Mouse (Mus musculus) embryonic stem cell, embryonic (primary cell): Measurements from ENCODE around the gene Acr.

ENCODE experiments used
- CTCF ChIA-PET, 4 experiments: fragments of 300-600 bp in 2 of 4; fragments of 350-600 bp in 2 of 4; sonication (Branson Sonifier 250); formaldehyde crosslinking; loops; one replicate each; lab custom pipeline; 2022; ENCODE audit warnings: inconsistent platforms in 2 of 4; lab: Charles Lee
- POLR2A ChIA-PET, 4 experiments: fragments of 300-600 bp in 2 of 4; fragments of 350-600 bp in 2 of 4; sonication (Branson Sonifier 250); formaldehyde crosslinking; loops; one replicate each; lab custom pipeline; 2022; ENCODE audit warnings: antibody characterized with exemption in 4 of 4, inconsistent platforms in 1 of 4; lab: Charles Lee

Gene Acr

GRCm38 (mm10) chr15:89532924-89533842 lies 34.9 kb upstream of the Acr start:
- ChIA-PET CTCF (no interaction called here), POLR2A (interaction anchor here in 1 of 4 experiments (0.8 kb wide), 1 partner anchor 28 kb away, joined by 3 read pairs; no protein-coding TSS in a partner anchor)

DNA sequence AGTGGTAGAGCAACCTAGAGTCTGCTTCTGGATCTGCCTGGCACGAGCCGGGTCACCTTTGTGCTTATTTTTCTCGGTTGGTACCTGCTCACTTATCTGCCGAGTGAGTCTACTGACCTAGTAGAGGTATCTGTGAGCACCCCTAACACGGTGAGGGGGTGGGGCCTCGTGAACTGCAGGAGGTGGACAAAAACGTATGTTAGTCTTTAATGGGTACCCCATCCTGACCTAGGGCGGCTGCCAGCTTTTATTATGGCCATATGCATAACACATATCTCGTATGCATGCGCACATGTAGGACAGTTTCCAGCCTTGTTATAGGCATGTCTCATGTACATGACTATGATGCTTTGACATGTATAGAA lies 34.3 kb upstream of the Acr start:
- ChIA-PET POLR2A (no interaction called here), CTCF (no interaction called here)

DNA sequence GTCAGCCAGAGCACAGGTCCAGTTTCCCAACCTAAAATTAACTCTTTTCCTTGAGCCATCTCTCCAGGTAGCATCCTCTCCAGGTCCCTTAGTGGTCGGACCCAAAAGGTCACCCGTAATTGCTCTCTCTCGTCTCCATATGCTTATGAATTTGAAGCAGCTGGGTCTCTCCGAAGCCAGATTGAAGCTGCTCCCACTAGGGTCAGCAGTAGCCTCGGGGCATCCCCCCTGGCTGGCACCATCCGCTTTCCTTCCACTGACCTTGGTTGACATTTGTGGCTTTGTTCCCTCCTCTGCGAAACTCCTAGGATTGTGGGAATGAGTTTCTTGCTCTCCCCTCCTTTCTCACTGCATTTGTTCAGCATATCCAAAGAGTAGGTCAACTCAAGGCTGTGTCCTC lies 24.0 kb upstream of the Acr start:
- ChIA-PET CTCF (interaction anchor here in 1 of 4 experiments (0.7 kb wide), 1 partner anchor 14 kb away, joined by 3 read pairs; no protein-coding TSS in a partner anchor), POLR2A (interaction anchor here in 1 of 4 experiments (0.6 to 0.7 kb wide), 2 partner anchors 11 to 150 kb away, joined by 3 to 4 read pairs; no protein-coding TSS in a partner anchor)

DNA sequence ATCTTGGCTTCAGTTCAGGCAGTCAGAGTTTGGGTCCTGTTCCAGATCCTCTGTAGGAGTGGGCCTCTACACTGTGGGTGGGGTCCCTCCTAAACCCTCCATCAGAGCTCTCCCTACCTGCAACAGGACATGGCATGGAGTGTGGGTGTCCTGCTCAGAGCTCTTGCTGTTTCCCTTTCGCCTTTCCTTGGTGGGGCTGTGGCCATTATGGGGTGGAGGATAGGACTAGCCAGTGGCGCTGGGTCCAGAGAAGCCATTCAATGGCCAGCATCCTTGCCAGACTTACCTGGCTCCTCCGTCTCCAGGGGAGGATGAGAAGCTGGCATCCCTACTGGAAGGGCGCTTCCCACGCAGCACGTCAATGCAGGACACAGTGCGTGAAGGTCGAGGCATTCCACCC lies 20.8 kb upstream of the Acr start:
- CTCF ChIA-PET, result interaction anchor here in 3 of 4 experiments (1.0 to 2.9 kb wide), 12 partner anchors 9 to 119 kb away, joined by 3 to 23 read pairs (median 4); partner anchors contain the start of gene Chkb (in 1 of the 3)
- POLR2A ChIA-PET, result interaction anchor here in 2 of 4 experiments (0.9 to 3.7 kb wide), 6 partner anchors 11 to 175 kb away, joined by 3 to 17 read pairs (median 4); no protein-coding TSS in a partner anchor

GRCm38 (mm10) chr15:89547824-89548601 lies 20.1 kb upstream of the Acr start:
- CTCF ChIA-PET, result interaction anchor here (0.5 to 2.9 kb wide), 17 partner anchors 9 to 119 kb away, joined by 3 to 23 read pairs (median 3); partner anchors contain the start of gene Chkb (in 1 of the 4)

GRCm38 (mm10) chr15:89548837-89549236 lies 19.3 kb upstream of the Acr start:
- ChIA-PET CTCF (interaction anchor here in 3 of 4 experiments (0.6 to 2.9 kb wide), 11 partner anchors 8 to 119 kb away, joined by 3 to 23 read pairs (median 5); partner anchors contain the start of gene Chkb (in 1 of the 3)), POLR2A (interaction anchor here in 3 of 4 experiments (0.7 to 3.7 kb wide), 7 partner anchors 9 to 123 kb away, joined by 3 to 17 read pairs (median 3); partner anchors contain the start of gene Cpt1b (in 1 of the 3))

More at GRCm38 (mm10) chr15:89547824-89548601, 20.1 kb upstream of the Acr start:
- POLR2A ChIA-PET, result interaction anchor here in 3 of 4 experiments (0.6 to 3.7 kb wide), 13 partner anchors 9 to 176 kb away, joined by 3 to 17 read pairs (median 3); partner anchors contain the start of gene Cpt1b (in 1 of the 3)

- CTCF ChIA-PET, result interaction anchor here in 1 of 4 experiments (1.1 kb wide), 1 partner anchor 20 kb away, joined by 3 read pairs; no protein-coding TSS in a partner anchor
- POLR2A ChIA-PET, result interaction anchor here in 1 of 4 experiments (1.1 to 1.4 kb wide), 2 partner anchors 10 to 41 kb away, joined by 3 read pairs; partner anchors contain the start of gene Rabl2
Measured at GRCm38 (mm10) chr15:89550506-89550905, 17.6 kb upstream of the Acr start.

- POLR2A ChIA-PET, result interaction anchor here in 1 of 4 experiments (1.0 kb wide), 1 partner anchor 196 kb away, joined by 3 read pairs; the partner anchor contains the start of genes Lmf2 and Ncaph2
- CTCF ChIA-PET, result no interaction called here
Measured at GRCm38 (mm10) chr15:89551733-89552132, 16.4 kb upstream of the Acr start.

DNA sequence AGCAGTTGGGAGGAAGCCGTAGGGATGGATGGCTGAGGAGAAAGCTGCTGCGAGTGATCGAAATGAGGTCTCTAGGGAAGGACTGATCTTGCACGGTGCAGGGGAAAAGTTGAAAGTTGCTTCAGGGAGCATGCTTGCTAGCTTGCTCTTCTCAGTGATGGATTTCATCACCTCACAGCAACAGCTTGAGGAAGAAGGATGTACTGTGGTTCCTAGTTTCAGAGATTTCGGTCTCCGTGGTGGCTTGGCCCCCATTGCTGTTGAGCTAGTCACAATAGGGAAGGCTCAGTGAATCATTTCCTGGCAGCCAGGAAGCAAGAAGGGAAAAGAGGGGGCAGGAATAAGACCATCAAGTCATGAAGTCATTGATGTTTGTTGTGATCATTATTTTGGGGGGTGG lies 12.5 kb upstream of the Acr start:
- POLR2A ChIA-PET, result interaction anchor here in 2 of 4 experiments (1.1 to 1.4 kb wide), 2 partner anchors 11 to 182 kb away, joined by 3 read pairs; partner anchors contain the start of gene Sco2 (in 1 of the 2)
- CTCF ChIA-PET, result interaction anchor here in 2 of 4 experiments (1.2 to 1.5 kb wide), 2 partner anchors 13 to 25 kb away, joined by 3 read pairs; no protein-coding TSS in a partner anchor

GRCm38 (mm10) chr15:89556401-89557178 lies 11.5 kb upstream of the Acr start:
- ChIA-PET POLR2A (interaction anchor here in 3 of 4 experiments (0.6 to 3.6 kb wide), 6 partner anchors 8 to 183 kb away, joined by 3 to 17 read pairs (median 3); partner anchors contain the start of gene Sco2 (in 1 of the 3)), CTCF (interaction anchor here in 3 of 4 experiments (0.6 to 1.5 kb wide), 5 partner anchors 8 to 58 kb away, joined by 3 to 5 read pairs (median 3); partner anchors contain the start of gene Shank3 (in 1 of the 3))

DNA sequence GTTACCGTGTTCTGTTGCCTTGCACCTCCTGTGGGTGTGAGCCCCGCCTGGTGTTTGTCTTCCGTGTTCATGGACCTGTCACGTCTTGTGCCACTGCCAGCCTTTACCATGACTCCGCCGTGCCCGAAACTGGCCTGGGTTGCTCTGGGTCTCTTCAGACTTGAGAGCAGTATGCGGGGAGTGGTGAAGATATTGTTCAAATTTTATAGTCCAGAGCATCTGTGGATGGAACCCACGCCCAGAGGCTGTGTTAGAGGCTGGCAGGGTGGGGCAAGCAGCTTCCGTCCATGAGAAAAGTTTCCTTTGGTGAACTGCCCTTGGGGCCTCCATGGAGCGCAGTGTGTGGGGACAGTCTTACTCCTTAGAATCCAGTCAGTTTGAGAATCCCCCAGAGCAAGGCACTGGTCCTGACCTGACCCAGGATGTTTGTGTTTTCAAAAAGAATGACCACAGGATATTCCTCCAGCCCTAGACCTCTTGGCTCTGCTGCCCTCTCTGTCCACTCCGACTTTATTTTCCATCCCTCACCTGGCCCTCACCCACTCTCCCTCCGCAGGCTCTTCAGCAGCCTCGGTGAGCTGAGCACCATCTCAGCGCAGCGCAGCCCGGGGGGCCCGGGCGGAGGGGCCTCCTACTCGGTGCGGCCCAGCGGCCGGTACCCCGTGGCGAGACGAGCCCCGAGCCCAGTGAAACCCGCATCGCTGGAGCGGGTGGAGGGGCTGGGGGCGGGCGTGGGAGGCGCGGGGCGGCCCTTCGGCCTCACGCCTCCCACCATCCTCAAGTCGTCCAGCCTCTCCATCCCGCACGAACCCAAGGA lies 10.7 kb upstream of the Acr start:
- ChIA-PET CTCF (interaction anchor here in 2 of 4 experiments (1.1 to 3.1 kb wide), 5 partner anchors 8 to 58 kb away, joined by 3 to 10 read pairs (median 4); partner anchors contain the start of gene Shank3 (in 1 of the 2)), POLR2A (interaction anchor here in 2 of 4 experiments (1.0 to 3.6 kb wide), 6 partner anchors 9 to 184 kb away, joined by 3 to 17 read pairs (median 4); partner anchors contain the start of gene Sco2 (in 1 of the 2))

DNA sequence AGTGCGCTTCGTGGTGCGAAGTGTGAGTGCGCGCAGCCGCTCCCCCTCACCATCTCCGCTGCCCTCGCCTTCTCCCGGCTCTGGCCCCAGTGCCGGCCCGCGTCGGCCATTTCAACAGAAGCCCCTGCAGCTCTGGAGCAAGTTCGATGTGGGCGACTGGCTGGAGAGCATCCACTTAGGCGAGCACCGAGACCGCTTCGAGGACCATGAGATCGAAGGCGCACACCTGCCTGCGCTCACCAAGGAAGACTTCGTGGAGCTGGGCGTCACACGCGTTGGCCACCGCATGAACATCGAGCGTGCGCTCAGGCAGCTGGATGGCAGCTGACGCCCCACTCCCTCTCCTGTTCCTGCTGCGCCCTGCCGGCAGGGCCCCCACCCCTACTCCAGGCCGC lies 10.1 kb upstream of the Acr start:
- ChIA-PET POLR2A (interaction anchor here in 2 of 4 experiments (0.7 to 3.6 kb wide), 4 partner anchors 10 to 656 kb away, joined by 4 to 17 read pairs (median 6); no protein-coding TSS in a partner anchor), CTCF (interaction anchor here in 3 of 4 experiments (0.7 to 3.1 kb wide), 5 partner anchors 9 to 105 kb away, joined by 3 to 10 read pairs (median 3); no protein-coding TSS in a partner anchor)

GRCm38 (mm10) chr15:89559202-89559731 lies 8.9 kb upstream of the Acr start:
- CTCF ChIA-PET, result interaction anchor here (0.5 to 3.1 kb wide), 4 partner anchors 11 to 346 kb away, joined by 3 to 30 read pairs (median 8); no protein-coding TSS in a partner anchor
- POLR2A ChIA-PET, result interaction anchor here in 1 of 4 experiments (1.7 to 3.6 kb wide), 2 partner anchors 11 to 130 kb away, joined by 4 to 17 read pairs; partner anchors contain the start of genes C730034F03Rik, Chkb and Gm44502

DNA sequence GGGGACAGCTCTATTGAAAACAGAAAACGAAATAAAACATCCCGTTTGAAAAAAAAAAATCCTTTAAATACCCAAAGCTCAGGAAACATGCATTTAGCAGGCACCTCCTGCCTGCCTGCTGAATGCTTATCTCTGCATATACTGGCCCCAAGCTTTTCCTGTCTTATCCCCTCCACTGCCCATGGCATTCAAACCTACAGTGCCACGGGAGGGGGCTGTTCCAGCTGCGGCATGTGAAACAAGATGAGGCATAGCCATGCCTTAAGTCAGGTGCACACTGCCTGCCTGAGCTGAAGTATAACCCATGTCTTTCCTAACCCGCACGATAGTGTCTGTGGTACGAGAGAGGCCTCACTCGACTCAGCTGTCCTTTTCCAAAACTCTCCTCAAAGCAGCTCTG lies 4.0 kb downstream of the Acr start:
- CTCF ChIA-PET, result interaction anchor here (0.5 to 1.4 kb wide), 7 partner anchors 16 to 1785 kb away, joined by 3 to 5 read pairs (median 4); no protein-coding TSS in a partner anchor
- POLR2A ChIA-PET, result interaction anchor here in 2 of 4 experiments (0.7 to 2.0 kb wide), 4 partner anchors 9 to 182 kb away, joined by 3 to 6 read pairs (median 6); no protein-coding TSS in a partner anchor

DNA sequence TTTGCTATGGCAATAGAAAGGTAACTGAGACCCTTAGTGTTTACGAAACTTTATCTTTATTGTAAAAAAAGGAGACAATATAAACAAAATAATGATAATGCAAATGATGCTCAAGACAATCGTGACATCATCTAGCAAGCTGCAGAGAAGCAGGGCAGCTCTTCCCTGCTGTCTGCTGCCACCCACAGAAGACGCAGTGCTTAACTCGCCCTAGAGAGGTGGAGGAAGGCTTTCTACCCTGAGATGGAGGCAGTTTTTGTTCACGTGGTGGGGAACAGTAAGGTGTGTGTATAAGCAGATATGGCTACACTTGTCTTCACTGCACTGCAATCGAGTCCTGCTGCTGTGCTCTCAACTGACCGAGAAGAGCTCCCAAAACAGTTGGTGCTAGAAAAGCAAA lies 14.4 kb downstream of the Acr start:
- ChIA-PET CTCF (interaction anchor here in 1 of 4 experiments (1.1 kb wide), 1 partner anchor 148 kb away, joined by 3 read pairs; no protein-coding TSS in a partner anchor), POLR2A (interaction anchor here in 2 of 4 experiments (1.2 to 1.6 kb wide), 3 partner anchors 9 to 10 kb away, joined by 4 to 6 read pairs (median 4); partner anchors contain the start of gene Rabl2 (in 2 of the 2))
